Mouse (Mus musculus) lung, adult 18-20 months (tissue): Measurements from ENCODE around the gene Dnajc16.

ENCODE experiments used
- DNase-seq, 2 experiments: peaks; one replicate each; pipeline ENCODE4 v3.0.0; 2022; ENCODE audit warnings: mixed read lengths in 2 of 2

The Dnajc16 gene

GRCm38 (mm10) chr4:141790524-141790990, at the start of gene Dnajc16:
Gene Dnajc16, minus strand, starts transcription at chr4:141790931.
- peak; percentile 98 for DNase-seq

DNA sequence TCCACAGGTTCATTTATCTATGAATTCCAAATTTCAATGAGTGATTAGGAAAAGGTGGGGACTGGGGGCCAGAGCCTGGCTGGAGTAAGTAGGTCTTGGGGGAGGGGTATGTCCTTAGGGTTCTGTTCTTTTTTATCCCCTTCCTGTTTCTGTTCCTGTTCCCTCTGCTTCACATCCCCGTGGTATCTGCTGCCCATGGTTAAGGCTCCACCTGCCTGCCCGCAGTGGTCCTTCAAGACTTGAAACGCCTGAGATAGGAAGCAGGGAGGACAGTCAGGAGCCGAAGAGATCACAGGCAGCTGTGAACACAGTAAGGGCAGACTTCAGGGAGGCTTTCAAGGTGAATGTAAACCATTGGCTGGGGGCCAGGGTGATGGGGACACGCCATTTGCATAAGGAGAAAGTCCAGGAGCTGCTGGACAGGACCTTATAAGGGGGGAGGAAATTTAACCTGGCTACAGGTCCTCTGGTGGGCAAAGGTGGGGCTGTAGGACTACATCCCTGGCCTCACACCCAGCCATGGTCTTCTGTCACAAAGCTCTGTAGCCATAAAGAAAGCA, 43.9 kb upstream of the Dnajc16 start:
- DNase-seq = no peak

DNA sequence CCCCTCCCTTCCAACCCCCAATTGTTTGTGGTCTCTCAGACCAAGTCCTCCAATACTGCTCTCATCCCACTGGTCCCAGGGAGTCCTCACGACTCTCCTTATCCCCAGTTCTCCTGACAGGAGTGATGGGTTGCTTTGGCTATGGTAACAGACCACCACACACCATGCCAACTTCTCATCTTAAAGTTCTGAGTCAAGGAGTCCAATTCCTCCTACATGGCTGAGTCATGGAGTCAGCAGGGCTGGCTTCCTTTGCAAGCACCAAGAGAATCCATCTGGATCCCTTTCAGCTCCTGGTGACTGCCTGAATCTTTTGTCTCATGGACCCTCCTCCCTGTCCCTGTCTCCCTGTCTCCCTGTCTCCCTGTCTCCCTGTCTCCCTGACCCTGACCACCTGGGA, 43.2 kb upstream of the Dnajc16 start:
- DNase-seq = no peak

- no peak for DNase-seq
These were observed 40.6 kb upstream of the Dnajc16 start for GRCm38 (mm10) chr4:141831361-141831760.

GRCm38 (mm10) chr4:141830381-141830780, 39.6 kb upstream of the Dnajc16 start:
- no peak for DNase-seq

DNA sequence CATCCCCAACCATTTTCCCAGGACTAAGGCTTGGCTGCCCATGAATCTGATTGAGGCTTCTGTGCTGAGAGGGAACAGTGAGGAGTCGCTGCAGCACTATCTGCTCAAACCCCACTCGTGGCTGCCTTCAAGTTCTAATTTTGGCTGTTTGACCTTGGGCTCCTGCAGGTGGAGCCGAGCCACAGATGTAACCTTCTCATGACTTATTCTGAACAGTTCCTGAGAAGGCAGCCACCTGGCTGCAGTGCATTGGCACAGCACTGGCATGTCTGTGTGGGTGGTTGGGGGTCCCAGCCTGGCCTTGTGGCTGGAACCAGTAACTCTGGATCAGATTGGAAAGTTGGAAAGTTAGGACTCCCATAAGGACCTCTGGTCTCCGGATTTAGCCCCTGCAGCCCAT, 37.4 kb upstream of the Dnajc16 start:
- no peak for DNase-seq

GRCm38 (mm10) chr4:141827401-141827800, 36.7 kb upstream of the Dnajc16 start:
- DNase-seq = no peak

DNA sequence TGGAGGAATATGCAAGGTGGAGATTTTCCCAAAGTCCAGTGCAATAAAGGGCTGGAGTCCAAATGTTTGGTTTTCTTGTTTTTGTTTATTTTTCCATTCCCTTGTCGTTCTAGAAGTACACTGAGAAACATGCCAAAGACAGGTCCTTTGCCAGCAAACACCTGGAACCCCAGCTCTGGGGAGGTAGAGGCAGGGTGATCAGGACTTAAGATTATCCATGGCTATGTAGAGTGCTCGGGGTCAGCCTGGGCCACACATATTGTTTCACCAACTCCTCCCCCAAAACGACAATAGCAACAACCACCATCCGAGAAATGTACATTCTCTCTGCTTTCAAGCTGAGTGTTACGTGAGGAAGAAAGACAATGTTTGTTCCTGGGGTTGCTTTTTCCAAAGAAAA, 35.3 kb upstream of the Dnajc16 start, which contains the start of gene Cela2a:
Gene Cela2a, minus strand, starts transcription at position 101 of the 400 bp plus-strand sequence.
- DNase-seq = no peak

DNA sequence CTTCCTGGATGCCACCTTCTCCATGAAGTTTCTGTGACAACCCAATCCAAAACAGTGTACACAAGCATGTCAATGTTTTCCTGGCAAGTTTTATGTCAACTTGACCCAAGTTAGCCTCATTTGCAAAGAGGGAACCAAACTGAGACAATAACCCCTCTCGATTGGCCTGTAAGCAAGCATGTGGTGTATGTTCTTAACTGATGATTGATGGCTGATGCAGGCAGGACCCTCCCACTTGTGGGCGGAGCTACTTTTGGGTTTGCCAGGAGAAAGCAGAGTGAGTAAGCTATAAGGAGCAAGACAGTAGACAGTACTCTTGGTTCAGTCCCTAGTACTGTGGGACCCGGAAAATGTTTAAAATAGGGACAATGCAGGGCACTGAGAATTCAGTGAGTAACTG, 32.2 kb upstream of the Dnajc16 start:
- DNase-seq = peak; percentile 28 to 42

- DNase-seq = peak in 1 of 2 experiments; percentile 22
These were observed 31.4 kb upstream of the Dnajc16 start for GRCm38 (mm10) chr4:141822089-141822488.

- DNase-seq = no peak
These were observed 30.4 kb upstream of the Dnajc16 start for GRCm38 (mm10) chr4:141821178-141821577.

GRCm38 (mm10) chr4:141819316-141819715, 28.6 kb upstream of the Dnajc16 start:
- no peak for DNase-seq

DNA sequence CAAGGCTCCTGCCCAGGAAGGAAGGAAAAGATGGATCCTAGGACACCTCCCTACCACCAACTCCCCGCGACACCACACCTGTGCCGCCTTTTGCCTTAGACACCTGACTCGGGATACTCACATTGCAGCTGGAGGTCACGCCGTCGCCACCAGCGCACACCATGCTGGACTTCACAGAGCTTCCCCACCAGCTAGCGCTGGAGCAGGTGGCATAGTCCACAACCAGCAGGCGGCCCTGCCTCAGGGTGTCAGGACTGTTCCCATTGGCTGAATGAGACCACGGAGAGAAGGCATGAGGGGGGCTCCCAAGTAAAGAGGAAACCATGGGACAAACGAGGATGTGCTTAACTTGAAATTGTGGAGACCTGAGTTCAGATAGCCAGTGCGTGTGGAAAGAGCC, 28.1 kb upstream of the Dnajc16 start:
- no peak for DNase-seq

- no peak for DNase-seq
These were observed 27.0 kb upstream of the Dnajc16 start for GRCm38 (mm10) chr4:141817706-141818105.

DNA sequence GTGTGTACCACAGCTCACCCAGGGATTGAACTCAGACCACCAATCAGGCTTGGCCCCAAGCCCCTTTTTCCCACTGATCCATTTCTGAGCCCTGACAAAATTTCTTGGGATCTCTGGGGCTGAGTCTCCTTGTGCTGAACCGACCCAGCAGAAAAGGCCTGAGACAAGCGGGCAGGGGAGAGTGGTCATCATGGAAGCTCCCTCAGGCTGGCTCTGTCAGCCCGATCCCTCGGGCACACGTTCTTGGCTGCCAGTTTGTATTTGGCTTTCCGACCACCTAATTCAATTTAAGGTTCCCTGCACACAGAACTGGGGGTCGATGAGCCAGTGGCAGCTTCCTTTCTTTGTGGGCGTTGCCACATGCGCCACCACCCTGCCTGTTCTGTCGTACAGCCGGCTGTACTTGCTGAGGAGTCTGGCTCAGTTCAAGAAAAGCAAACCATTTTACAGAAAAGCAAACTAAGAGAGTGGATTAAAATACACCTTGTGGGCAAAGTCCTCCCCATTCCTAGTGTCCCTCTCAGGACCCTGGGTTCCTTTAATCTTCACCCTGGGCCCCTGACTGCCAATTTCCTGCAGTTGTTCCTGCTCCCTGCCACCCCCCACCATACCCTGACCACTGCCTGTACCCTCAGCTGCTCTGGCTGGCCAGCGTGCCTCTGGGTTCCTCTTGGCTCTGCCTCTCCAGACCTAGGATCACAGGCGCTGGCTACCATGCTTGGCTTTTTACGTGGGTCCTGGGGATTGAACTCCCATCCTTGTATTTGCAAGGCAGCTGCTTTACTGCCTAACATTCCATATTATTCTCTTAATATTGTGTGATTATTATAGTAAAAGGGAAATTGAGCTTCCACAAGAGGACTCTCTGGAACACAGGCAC, 26.3 kb upstream of the Dnajc16 start:
- no peak for DNase-seq

GRCm38 (mm10) chr4:141816267-141816666, 25.5 kb upstream of the Dnajc16 start:
- DNase-seq = no peak

DNA sequence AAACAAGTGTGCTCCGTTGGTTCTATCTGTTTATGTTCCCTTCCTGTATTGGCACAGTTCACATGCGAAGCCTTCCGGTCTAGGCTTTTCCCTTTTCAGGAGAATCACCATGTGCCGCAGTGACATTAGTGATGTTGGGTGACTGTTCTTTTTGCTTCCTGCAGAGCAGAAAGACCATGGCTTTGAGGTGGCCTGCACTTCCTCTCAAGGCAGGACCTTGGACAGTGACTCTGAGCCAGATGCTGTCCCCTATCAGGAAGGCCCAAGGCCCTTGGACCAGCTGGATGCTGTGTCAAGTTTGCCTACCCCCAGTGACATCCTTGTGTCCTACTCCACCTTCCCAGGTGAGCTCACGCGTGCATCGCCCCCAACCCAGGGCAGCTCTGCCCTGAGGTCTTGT, 20.6 kb upstream of the Dnajc16 start:
- no peak for DNase-seq

GRCm38 (mm10) chr4:141810975-141811374, 20.2 kb upstream of the Dnajc16 start:
- DNase-seq = no peak

DNA sequence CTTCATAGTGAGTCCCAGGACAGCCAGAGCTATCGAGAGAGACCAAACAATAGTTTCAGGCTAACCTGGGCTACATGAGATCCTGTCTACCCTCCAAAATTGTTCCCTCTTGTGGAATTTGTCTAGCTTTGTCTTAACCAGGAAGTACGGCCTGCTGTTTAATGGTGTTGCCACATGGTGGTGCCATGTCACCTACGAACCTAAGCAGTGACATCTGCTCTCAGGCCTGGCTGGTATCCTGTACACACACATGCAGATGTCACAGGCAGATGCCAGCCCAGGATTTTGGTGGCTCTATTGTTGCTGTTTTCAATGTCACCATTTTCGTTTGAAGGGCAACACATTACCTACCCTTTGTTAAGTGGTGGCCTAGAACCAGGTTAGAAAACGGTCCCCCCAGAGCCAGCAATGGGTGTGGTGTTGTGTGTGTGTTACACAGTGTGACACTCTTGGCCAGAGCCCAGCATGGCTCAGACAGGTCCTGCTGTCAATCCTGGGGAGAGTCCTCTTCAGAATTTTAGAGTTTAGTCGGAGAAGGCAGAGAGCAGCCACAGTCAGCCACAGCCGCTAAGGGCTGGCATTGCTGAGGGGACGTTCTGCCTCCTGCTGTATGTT, 19.2 kb upstream of the Dnajc16 start:
- peak in 1 of 2 experiments; percentile 21 for DNase-seq

- no peak for DNase-seq
These were observed 15.2 kb upstream of the Dnajc16 start for GRCm38 (mm10) chr4:141805886-141806285.

- DNase-seq = no peak
These were observed 13.4 kb upstream of the Dnajc16 start for GRCm38 (mm10) chr4:141804105-141804504.

- no peak for DNase-seq
These were observed 6.8 kb upstream of the Dnajc16 start for GRCm38 (mm10) chr4:141797545-141797944.

GRCm38 (mm10) chr4:141796954-141797353, 6.2 kb upstream of the Dnajc16 start:
- no peak for DNase-seq

DNA sequence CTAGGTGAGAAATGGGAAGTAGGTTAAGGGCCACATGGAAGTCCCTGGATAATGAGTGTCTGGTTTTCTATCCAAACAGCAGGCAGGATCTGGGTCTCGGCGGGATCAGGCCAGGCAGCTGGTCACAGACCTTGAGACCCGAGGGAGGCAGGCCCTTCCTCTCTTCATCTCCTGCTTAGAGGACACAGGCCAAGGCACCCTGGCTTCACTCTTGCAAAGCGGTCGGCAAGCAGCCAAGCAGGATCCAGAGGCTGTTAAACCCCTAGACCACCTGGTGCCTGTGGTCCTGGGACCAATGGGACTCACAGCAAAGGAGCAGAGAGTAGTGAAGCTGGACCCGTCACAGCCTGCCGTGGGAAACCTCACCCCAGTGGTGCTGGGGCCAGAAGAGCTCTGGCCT, 5.6 kb upstream of the Dnajc16 start:
- DNase-seq = no peak
